In the genomic region with DNA sequence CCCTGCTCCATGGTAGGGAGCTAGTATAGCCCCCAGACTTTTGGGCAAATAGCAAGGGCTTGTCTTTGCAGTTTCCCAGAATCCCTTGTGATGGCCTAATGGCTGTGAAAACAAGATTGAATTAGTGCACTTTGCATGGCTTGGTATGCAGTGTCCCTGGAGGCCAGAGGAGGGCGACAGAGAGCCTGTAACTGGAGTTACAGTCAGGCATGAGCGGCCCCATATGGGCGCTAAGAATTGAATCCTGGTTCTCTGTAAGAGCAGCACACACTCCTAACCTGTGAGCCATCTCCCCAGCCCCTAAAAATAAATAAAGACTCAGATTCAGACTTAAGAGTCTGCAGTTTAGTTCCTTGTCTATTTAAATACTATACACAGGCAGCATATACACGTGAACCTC, we compare ENCODE assay signal across 9 mouse cellular contexts. TPM values are rescaled to one million over a fixed set of nuclear protein-coding genes. Genes with fewer than 3 reads are reported as not detected.
DNase-seq lines count a peak whose midpoint lies in the region; ATAC-seq and TF ChIP-seq lines count a peak whose summit lies in the region.
"Had no signal": no experiment of that assay in that cellular context is flagged by ENCODE, and none has a peak within 500 bp of the region (broad histone marks: within the 10 kb centered on the region; RNA-seq: fewer than 3 reads in every experiment).

No protein-coding gene starts in this region.

- no peak for ATAC-seq in cerebellum, adult (ENCODE audit: insufficient number of reproducible peaks, low FRiP score, low TSS enrichment)
- peak; percentile 60 for ATAC-seq in activated CD4-positive, CD25-positive, alpha-beta regulatory T cell, adult 4 months
- ATAC-seq in inflammation-experienced regulatory T-cells, adult 6 months, result peak; percentile 73
- ATAC-seq in neural tube, embryonic 11.5 days (ENCODE audit: insufficient read depth, low FRiP score, low TSS enrichment), result no peak

- DNase-seq in cerebellum, postnatal 10 days, result peak; percentile 62 to 65
- no peak for DNase-seq in left cerebral cortex, adult 2 months (ENCODE audit: extremely low spot score in 1 of 2, low spot score in 2 of 2)
- DNase-seq in left cerebral cortex, adult 18-20 months (ENCODE audit: low spot score in 2 of 2), result no peak
- DNase-seq in neural tube, embryonic 11.5 days (ENCODE audit: low spot score), result peak; percentile 38
- DNase-seq in urinary bladder, postnatal 4 days (ENCODE audit: low spot score in 2 of 2), result no peak

- no peak overlapping the region for H3K27ac ChIP-seq in left cerebral cortex, adult 2 months
- no peak overlapping the region for H3K27ac ChIP-seq in neural tube, embryonic 11.5 days (ENCODE audit: low read depth, low read length)
- H3K27ac ChIP-seq: limb, embryonic 12.5 days had no signal

- H3K36me3 ChIP-seq in neural tube, embryonic 11.5 days (ENCODE audit: control insufficient read depth, insufficient read depth, low read length), result no peaks in the 10 kb centered on the region
- H3K36me3 ChIP-seq: limb, embryonic 12.5 days had no signal

- H3K9me3 ChIP-seq in neural tube, embryonic 11.5 days (ENCODE audit: control insufficient read depth, low read length), result no peaks in the 10 kb centered on the region

- peak; percentile 61 for TF ChIP-seq CTCF in left cerebral cortex, adult 2 months (IDR thresholded peaks at IDR 0.05)

- 32% methylated on average over 4 of the region's 4 CpGs for WGBS in neural tube, embryonic 11.5 days

- no peak overlapping the region for H3K4me2 ChIP-seq in neural tube, embryonic 11.5 days (ENCODE audit: low read depth)
- H3K4me2 ChIP-seq: limb, embryonic 12.5 days had no signal

- peaks cover 5% of the 10 kb centered on the region for H3K4me1 ChIP-seq in neural tube, embryonic 11.5 days (ENCODE audit: control insufficient read depth, insufficient read depth, low read length)

- no peak overlapping the region for H3K4me3 ChIP-seq in left cerebral cortex, adult 2 months
- no peak overlapping the region for H3K4me3 ChIP-seq in neural tube, embryonic 11.5 days (ENCODE audit: low read depth, low read length)
- H3K4me3 ChIP-seq: limb, embryonic 12.5 days had no signal

- no peak overlapping the region for H3K9ac ChIP-seq in neural tube, embryonic 11.5 days (ENCODE audit: low read length)
- H3K9ac ChIP-seq: limb, embryonic 12.5 days had no signal

- intact Hi-C loops in left cerebral cortex, adult 2 months (cut with DNase I), result loop anchor here (5.0 kb wide), 1 partner anchor 52 kb away; no protein-coding TSS in a partner anchor

- peaks cover 17% of the 10 kb centered on the region for H3K27me3 ChIP-seq in neural tube, embryonic 11.5 days (ENCODE audit: control insufficient read depth, insufficient read depth, low read length)

RNA-seq across cellular contexts. Expression of gene Rgs9bp, which starts 5.5 kb away (rescaled TPM):
- total RNA-seq in left cerebral cortex, adult 2 months (2021), result under 1 TPM; 0.38 to 0.40 TPM
- total RNA-seq in left cerebral cortex, adult 18-20 months (2021), result under 1 TPM; 0.58 to 0.68 TPM
- polyA plus RNA-seq in activated CD4-positive, CD25-positive, alpha-beta regulatory T cell, adult 4 months (2017; shearing (Covaris generic)), result under 1 TPM in 1 of 2 experiments, not detected in 1; 0.08 TPM
- polyA plus RNA-seq in inflammation-experienced regulatory T-cells, adult 6 months (2017; shearing (Covaris generic)), result not detected
- 0.18 and 0.24 TPM in 2 replicates for polyA plus RNA-seq in neural tube, embryonic 11.5 days (2014; fragmentation: Nextera tagmentation; extraction: Ambion mirVana)

RNA-seq across cellular contexts. Expression of gene Ankrd27, which starts 6.2 kb away (rescaled TPM):
- total RNA-seq in left cerebral cortex, adult 2 months (2021), result 10 to 100 TPM; 43.4 to 46.8 TPM
- 10 to 100 TPM; 39.8 to 44.5 TPM for total RNA-seq in left cerebral cortex, adult 18-20 months (2021)
- polyA plus RNA-seq in activated CD4-positive, CD25-positive, alpha-beta regulatory T cell, adult 4 months (2017; shearing (Covaris generic)), result 10 to 100 TPM; 36.5 to 46.8 TPM
- 10 to 100 TPM; 44.9 to 51.8 (median 50.5) TPM for polyA plus RNA-seq in inflammation-experienced regulatory T-cells, adult 6 months (2017; shearing (Covaris generic))
- 28.0 and 28.2 TPM in 2 replicates for polyA plus RNA-seq in neural tube, embryonic 11.5 days (2014; fragmentation: Nextera tagmentation; extraction: Ambion mirVana)

RNA-seq across cellular contexts. Expression of gene Nudt19, which starts 23.7 kb away (rescaled TPM):
- 10 to 100 TPM; 55.5 to 68.1 TPM for total RNA-seq in left cerebral cortex, adult 2 months (2021)
- total RNA-seq in left cerebral cortex, adult 18-20 months (2021), result 10 to 100 TPM; 68.2 to 70.0 TPM
- polyA plus RNA-seq in activated CD4-positive, CD25-positive, alpha-beta regulatory T cell, adult 4 months (2017; shearing (Covaris generic)), result 10 to 100 TPM; 49.0 to 58.6 TPM
- polyA plus RNA-seq in inflammation-experienced regulatory T-cells, adult 6 months (2017; shearing (Covaris generic)), result 10 to 100 TPM; 48.7 to 54.7 (median 50.4) TPM
- 47.2 and 47.8 TPM in 2 replicates for polyA plus RNA-seq in neural tube, embryonic 11.5 days (2014; fragmentation: Nextera tagmentation; extraction: Ambion mirVana)

RNA-seq across cellular contexts. Expression of gene Tdrd12, which starts 42.3 kb away (rescaled TPM):
- under 1 TPM; 0.33 to 0.38 TPM for total RNA-seq in left cerebral cortex, adult 2 months (2021)
- under 1 TPM; 0.40 to 0.59 TPM for total RNA-seq in left cerebral cortex, adult 18-20 months (2021)
- polyA plus RNA-seq in activated CD4-positive, CD25-positive, alpha-beta regulatory T cell, adult 4 months (2017; shearing (Covaris generic)), result not detected
- polyA plus RNA-seq in inflammation-experienced regulatory T-cells, adult 6 months (2017; shearing (Covaris generic)), result not detected
- polyA plus RNA-seq in neural tube, embryonic 11.5 days (2014; fragmentation: Nextera tagmentation; extraction: Ambion mirVana), result 0.11 TPM in 1 of 2 replicates, not detected in the other

Comparison
In these comparisons a context has a peak if more than half of its experiments do, and no peak if none do; other contexts are left out.
1. DNase-seq: peak in cerebellum, postnatal 10 days (2 of 2) and neural tube, embryonic 11.5 days (single experiment); none in left cerebral cortex, adult 2 months (0 of 2), left cerebral cortex, adult 18-20 months (0 of 2) and urinary bladder, postnatal 4 days (0 of 2).
2. ATAC-seq: peak in activated CD4-positive, CD25-positive, alpha-beta regulatory T cell, adult 4 months (single experiment) and inflammation-experienced regulatory T-cells, adult 6 months (single experiment); none in cerebellum, adult (single experiment) and neural tube, embryonic 11.5 days (single experiment).